Mouse (Mus musculus) embryonic facial prominence, embryonic 14.5 days (tissue): ENCODE measurements around the gene Mob2. TPM values are rescaled to one million over a fixed set of nuclear protein-coding genes. Genes with fewer than 3 reads are reported as not detected.

Source experiments
- ATAC-seq: fragments of 200-750 bp; cut with Nextera tagmentation; 2 replicates; pipeline ENCODE4 v1.8.0; 2017; ENCODE audit warnings: low read depth, moderate number of reproducible peaks, moderate TSS enrichment
- DNase-seq: peaks from one replicate; pipeline ENCODE4 v3.0.0-alpha.2; 2015; ENCODE audit warnings: low spot score
- H3K27ac ChIP-seq: fragments of 300-500 bp; sonication (generic); replicated peaks from 2 replicates; pipeline ENCODE4 v1.5.1; 2014; ENCODE audit warnings: low read depth, mild to moderate bottlenecking, low read length, moderate library complexity
- H3K27me3 ChIP-seq: fragments of 300-500 bp; sonication (generic); replicated peaks from 2 replicates; pipeline ENCODE4 v1.6.1; 2014; ENCODE audit warnings: low read length; ENCODE audit not compliant: control insufficient read depth, insufficient read depth
- H3K36me3 ChIP-seq: fragments of 300-500 bp; sonication (generic); 2 replicates; pipeline ENCODE4 v1.6.1; 2014; ENCODE audit warnings: low read length, mixed read lengths; ENCODE audit not compliant: control insufficient read depth, insufficient read depth
- H3K4me1 ChIP-seq: fragments of 300-500 bp; sonication (generic); 2 replicates; pipeline ENCODE4 v1.6.1; 2014; ENCODE audit warnings: antibody characterized with exemption, low read length; ENCODE audit not compliant: control insufficient read depth, insufficient read depth
- H3K4me2 ChIP-seq: fragments of 300-500 bp; sonication (generic); 2 replicates; pipeline ENCODE4 v1.6.1; 2014; ENCODE audit warnings: low read depth, mild to moderate bottlenecking, low read length, moderate library complexity, mixed read lengths
- H3K4me3 ChIP-seq: fragments of 300-500 bp; sonication (generic); 2 replicates; pipeline ENCODE4 v1.5.1; 2014; ENCODE audit warnings: low read depth, mild to moderate bottlenecking, low read length
- H3K9ac ChIP-seq: fragments of 300-500 bp; sonication (generic); 2 replicates; pipeline ENCODE4 v1.6.1; 2014; ENCODE audit warnings: low read depth, mild to moderate bottlenecking, low read length, moderate library complexity, mixed read lengths
- H3K9me3 ChIP-seq: fragments of 300-500 bp; sonication (generic); 2 replicates; pipeline ENCODE4 v1.6.1; 2016; ENCODE audit warnings: low read length; ENCODE audit not compliant: control insufficient read depth
- WGBS: fragments of 180-500 bp; shearing (Covaris S2); extraction: QIAGEN DNeasy Blood & Tissue Kit; methylation state at CpG from one replicate; pipeline ENCODE4 v1.1.7; 2014; 5-methylcytosine and 5-hydroxymethylcytosine counted together
- polyA plus RNA-seq: library from polyadenylated mRNA; unstranded; fragments of >200 nt; fragmentation: Nextera tagmentation; extraction: Ambion mirVana; gene quantifications from 2 replicates; pipeline ENCODE4 v1.2.1, GENCODE M21; 2014

The Mob2 gene
- polyA plus RNA-seq, 1 experiment from 2014 or later = 65.8 TPM

GRCm38 (mm10) chr7:142082607-142083006, 21.7 kb upstream of the Mob2 start:
- Histone ChIP-seq H3K27ac (no peak overlapping the region), H3K9ac (peak overlapping the region; percentile 45; the same call in 1 of the 2 replicates), H3K4me2 (peak overlapping the region; percentile 55), H3K4me1 (peaks cover 5% of the 10 kb centered on the region; the same call in 1 of the 2 replicates), H3K9me3 (no peaks in the 10 kb centered on the region), H3K4me3 (peak overlapping the region; percentile 34; the same call in 1 of the 2 replicates), H3K36me3 (0 out of 2 replicates have a peak, but pooled peaks cover 4% of the 10 kb centered on the region), H3K27me3 (peaks cover 60% of the 10 kb centered on the region)
- no peak for ATAC-seq
- no peak for DNase-seq
- WGBS = 30% methylated on average over 3 of the region's 16 CpGs

- Histone ChIP-seq H3K9ac (peak overlapping the region; percentile 45), H3K27ac (no peak overlapping the region), H3K4me1 (peaks cover 5% of the 10 kb centered on the region; the same call in 1 of the 2 replicates), H3K9me3 (no peaks in the 10 kb centered on the region), H3K4me2 (peak overlapping the region; percentile 55), H3K4me3 (peak overlapping the region; percentile 34), H3K36me3 (0 out of 2 replicates have a peak, but pooled peaks cover 4% of the 10 kb centered on the region), H3K27me3 (peaks cover 57% of the 10 kb centered on the region)
- 9% methylated on average over 16 of the region's 38 CpGs for WGBS
- no peak for DNase-seq
- ATAC-seq = 0 out of 2 replicates have a peak, but pooled peaks have one; percentile 9
These were observed 21.3 kb upstream of the Mob2 start for GRCm38 (mm10) chr7:142082179-142082578.

GRCm38 (mm10) chr7:142081736-142082135, 20.9 kb upstream of the Mob2 start:
- 38% methylated on average over 10 of the region's 17 CpGs for WGBS
- ATAC-seq (no peak), DNase-seq (no peak)
- Histone ChIP-seq H3K27ac (no peak overlapping the region), H3K36me3 (0 out of 2 replicates have a peak, but pooled peaks cover 4% of the 10 kb centered on the region), H3K9me3 (no peaks in the 10 kb centered on the region), H3K9ac (peak overlapping the region; percentile 45; the same call in 1 of the 2 replicates), H3K27me3 (peaks cover 57% of the 10 kb centered on the region), H3K4me2 (peak overlapping the region; percentile 55), H3K4me3 (peak overlapping the region; percentile 34), H3K4me1 (peaks cover 5% of the 10 kb centered on the region; the same call in 1 of the 2 replicates)

DNA sequence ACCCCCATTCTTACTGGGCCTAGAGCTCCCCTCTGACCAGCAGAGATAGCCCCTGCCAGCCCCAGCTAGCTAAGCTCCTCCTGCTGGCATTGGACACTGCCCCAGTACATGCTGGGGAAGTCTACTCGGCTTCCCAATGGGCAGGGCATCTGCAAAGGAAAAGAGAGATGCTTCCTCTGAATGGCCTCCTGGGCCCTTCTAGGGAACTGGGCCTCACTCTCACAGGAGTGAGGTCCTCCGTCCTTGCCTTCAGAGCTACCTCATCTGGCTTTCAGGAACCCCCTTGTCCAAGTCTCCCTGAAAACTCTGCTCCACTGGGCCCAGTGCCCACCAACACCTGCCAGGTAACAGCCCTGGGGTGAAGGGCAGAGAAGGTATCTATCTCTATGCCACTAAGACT, 20.0 kb upstream of the Mob2 start:
- WGBS = 52% methylated on average over 2 of the region's 2 CpGs
- Histone ChIP-seq H3K27ac (no peak overlapping the region), H3K36me3 (0 out of 2 replicates have a peak, but pooled peaks cover 4% of the 10 kb centered on the region), H3K4me1 (peaks cover 5% of the 10 kb centered on the region; the same call in 1 of the 2 replicates), H3K9me3 (no peaks in the 10 kb centered on the region), H3K4me2 (no peak overlapping the region), H3K9ac (no peak overlapping the region), H3K4me3 (no peak overlapping the region), H3K27me3 (peaks cover 57% of the 10 kb centered on the region)
- DNase-seq (no peak), ATAC-seq (no peak)

GRCm38 (mm10) chr7:142079365-142079764, 18.5 kb upstream of the Mob2 start:
- Histone ChIP-seq H3K9me3 (no peaks in the 10 kb centered on the region), H3K36me3 (0 out of 2 replicates have a peak, but pooled peaks cover 4% of the 10 kb centered on the region), H3K27me3 (peaks cover 42% of the 10 kb centered on the region), H3K4me3 (no peak overlapping the region), H3K4me2 (no peak overlapping the region), H3K27ac (no peak overlapping the region), H3K9ac (no peak overlapping the region), H3K4me1 (peaks cover 3% of the 10 kb centered on the region; the same call in 1 of the 2 replicates)
- no peak for DNase-seq
- 54% methylated on average over 5 of the region's 5 CpGs for WGBS
- no peak for ATAC-seq

DNA sequence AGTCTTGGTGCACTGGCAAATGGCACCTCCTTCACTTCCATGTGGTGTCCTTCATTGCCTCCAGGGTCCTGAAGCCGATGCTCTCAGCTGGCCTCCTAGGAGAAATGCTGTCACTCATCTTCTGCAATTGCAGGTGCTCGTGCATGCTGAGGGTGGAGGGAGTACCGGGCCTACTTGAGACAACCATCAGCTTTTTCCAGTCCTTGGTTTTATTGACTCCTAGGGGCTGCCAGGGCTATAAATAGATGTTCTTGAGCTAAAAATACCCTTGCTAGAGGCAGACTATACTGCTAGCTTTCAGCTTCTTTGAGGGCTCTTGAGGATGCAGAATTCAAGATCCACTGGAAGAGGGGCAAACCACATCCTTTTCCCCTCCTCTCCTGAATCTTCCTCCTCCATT, 16.3 kb upstream of the Mob2 start:
- peaks cover 24% of the 10 kb centered on the region for H3K27me3 ChIP-seq
- H3K4me1 ChIP-seq = no peaks in the 10 kb centered on the region
- WGBS = 67% methylated on average over 3 of the region's 3 CpGs
- no peak overlapping the region for H3K27ac ChIP-seq
- ATAC-seq (no peak), DNase-seq (no peak)
- no peak overlapping the region for H3K4me2 ChIP-seq
- no peaks in the 10 kb centered on the region for H3K9me3 ChIP-seq
- H3K9ac ChIP-seq = no peak overlapping the region
- no peaks in the 10 kb centered on the region for H3K36me3 ChIP-seq
- H3K4me3 ChIP-seq = no peak overlapping the region

- Histone ChIP-seq H3K27me3 (0 out of 2 replicates have a peak, but pooled peaks cover 7% of the 10 kb centered on the region), H3K27ac (no peak overlapping the region), H3K36me3 (no peaks in the 10 kb centered on the region), H3K4me2 (no peak overlapping the region), H3K4me1 (no peaks in the 10 kb centered on the region), H3K4me3 (no peak overlapping the region), H3K9ac (no peak overlapping the region), H3K9me3 (no peaks in the 10 kb centered on the region)
- no peak for ATAC-seq
- 80% methylated on average over 8 of the region's 8 CpGs for WGBS
- no peak for DNase-seq
These were observed 13.5 kb upstream of the Mob2 start for GRCm38 (mm10) chr7:142074146-142074886.

- H3K9ac ChIP-seq = no peak overlapping the region
- H3K4me2 ChIP-seq = no peak overlapping the region
- H3K36me3 ChIP-seq = no peaks in the 10 kb centered on the region
- no peaks in the 10 kb centered on the region for H3K9me3 ChIP-seq
- DNase-seq (no peak), ATAC-seq (no peak)
- no peak overlapping the region for H3K27ac ChIP-seq
- H3K27me3 ChIP-seq = 0 out of 2 replicates have a peak, but pooled peaks cover 7% of the 10 kb centered on the region
- no peak overlapping the region for H3K4me3 ChIP-seq
- no peaks in the 10 kb centered on the region for H3K4me1 ChIP-seq
These were observed 10.9 kb upstream of the Mob2 start for GRCm38 (mm10) chr7:142071717-142072116.
